Mouse (Mus musculus) MEL (cell line): ENCODE data around the gene Fkbp6. TPM values are rescaled to one million over a fixed set of nuclear protein-coding genes. Genes with fewer than 3 reads are reported as not detected.

Experiments
- DNase-seq: peaks from one replicate; pipeline ENCODE4 v3.0.0; 2011; ENCODE audit warnings: low read depth, low spot score
- H3K27ac ChIP-seq: 2 replicates; pipeline ENCODE4 v1.5.1; 2012; ENCODE audit warnings: low read depth, mild to moderate bottlenecking, control low read depth, low read length, moderate library complexity; ENCODE audit not compliant: control insufficient read depth
- H3K27me3 ChIP-seq, 2 experiments: fragments of 150-350 bp in 1 of 2; sonication (generic) in 1 of 2; 2 replicates each; pipeline ENCODE4 v1.6.1; 2012; ENCODE audit warnings: low read length in 2 of 2, mild to moderate bottlenecking in 2 of 2, improper control_type of control experiment in 1 of 2, moderate library complexity in 1 of 2; ENCODE audit not compliant: insufficient read depth in 2 of 2, control insufficient read depth in 1 of 2
- H3K36me3 ChIP-seq, 2 experiments: 2 replicates each; pipeline ENCODE4 v1.6.1; 2012 to 2014; ENCODE audit warnings: low read length in 2 of 2, improper control_type of control experiment in 1 of 2, inconsistent platforms in 1 of 2, mild to moderate bottlenecking in 1 of 2; ENCODE audit not compliant: insufficient read depth in 2 of 2, control insufficient read depth in 1 of 2
- H3K4me1 ChIP-seq, 2 experiments: fragments of 150-350 bp in 1 of 2; sonication (generic) in 1 of 2; 2 replicates each; pipeline ENCODE4 v1.6.1; 2012; ENCODE audit warnings: low read length in 2 of 2, improper control_type of control experiment in 1 of 2, mild to moderate bottlenecking in 1 of 2; ENCODE audit not compliant: insufficient read depth in 2 of 2, control insufficient read depth in 1 of 2
- H3K4me3 ChIP-seq, 2 experiments: fragments of 150-350 bp in 1 of 2; sonication (generic) in 1 of 2; 2 replicates each; pipeline ENCODE4 v1.5.1; 2012; ENCODE audit warnings: low read depth in 2 of 2, low read length in 2 of 2, mild to moderate bottlenecking in 2 of 2, moderate library complexity in 2 of 2, control low read depth in 1 of 2, improper control_type of control experiment in 1 of 2; ENCODE audit not compliant: control insufficient read depth in 1 of 2, insufficient read depth in 1 of 2
- H3K79me2 ChIP-seq: 2 replicates; pipeline ENCODE4 v1.6.1; 2012; ENCODE audit warnings: mild to moderate bottlenecking, low read length, moderate library complexity; ENCODE audit not compliant: control insufficient read depth, poor library complexity, insufficient read depth
- H3K9ac ChIP-seq: 2 replicates; pipeline ENCODE4 v1.6.1; 2012; ENCODE audit warnings: low read depth, mild to moderate bottlenecking, control low read depth, low read length, moderate library complexity; ENCODE audit not compliant: control insufficient read depth, poor library complexity, severe bottlenecking
- H3K9me3 ChIP-seq: fragments of 150-350 bp; sonication (generic); replicated peaks from 2 replicates; pipeline ENCODE4 v1.6.1; 2012; ENCODE audit warnings: mild to moderate bottlenecking, low read length, improper control_type of control experiment, moderate library complexity; ENCODE audit not compliant: insufficient read depth
- CTCF ChIP-seq, 3 experiments: IDR thresholded peaks in 2 of 3; conservative IDR thresholded peaks in 1 of 3; 2 replicates each; pipeline ENCODE4 v1.5.1; 2011 to 2012; ENCODE audit warnings: low read length in 3 of 3, low read depth in 2 of 3, mild to moderate bottlenecking in 2 of 3, improper control_type of control experiment in 1 of 3, inconsistent platforms in 1 of 3, mixed read lengths in 1 of 3, moderate library complexity in 1 of 3; ENCODE audit not compliant: control insufficient read depth in 1 of 3, insufficient read depth in 1 of 3, poor library complexity in 1 of 3, severe bottlenecking in 1 of 3
- GATA1 ChIP-seq: IDR thresholded peaks from 2 replicates; pipeline ENCODE4 v1.6.1; 2011; ENCODE audit warnings: low read depth, low read length, improper control_type of control experiment
- HCFC1 ChIP-seq: IDR thresholded peaks from 2 replicates; pipeline ENCODE4 v1.6.1; 2012; ENCODE audit warnings: low read depth, mild to moderate bottlenecking, inconsistent platforms, low read length, improper control_type of control experiment, moderate library complexity
- JUND ChIP-seq: IDR thresholded peaks from 2 replicates; pipeline ENCODE4 v1.6.1; 2011; ENCODE audit warnings: low read depth, mild to moderate bottlenecking, improper control_type of control experiment, low read length
- MAX ChIP-seq: IDR thresholded peaks from 2 replicates; pipeline ENCODE4 v1.6.1; 2011; ENCODE audit warnings: low read length, improper control_type of control experiment
- MAZ ChIP-seq: IDR thresholded peaks from 2 replicates; pipeline ENCODE4 v1.6.1; 2012; ENCODE audit warnings: low read depth, mild to moderate bottlenecking, inconsistent platforms, low read length, improper control_type of control experiment
- MEF2A ChIP-seq: IDR thresholded peaks from 2 replicates; pipeline ENCODE4 v1.6.1; 2014; ENCODE audit warnings: low read depth, mild to moderate bottlenecking, inconsistent platforms, low read length, improper control_type of control experiment; ENCODE audit not compliant: poor library complexity, insufficient replicate concordance, severe bottlenecking; ENCODE audit errors: extremely low read depth
- MXI1 ChIP-seq: IDR thresholded peaks from 2 replicates; pipeline ENCODE4 v1.6.1; 2011; ENCODE audit warnings: mild to moderate bottlenecking, low read depth, low read length, improper control_type of control experiment
- MYC ChIP-seq: IDR thresholded peaks from 2 replicates; pipeline ENCODE4 v1.6.1; 2011; ENCODE audit warnings: low read depth, mild to moderate bottlenecking, low read length, improper control_type of control experiment, moderate library complexity
- NELFE ChIP-seq: IDR thresholded peaks from 2 replicates; pipeline ENCODE4 v1.6.1; 2011; ENCODE audit warnings: low read depth, low read length, improper control_type of control experiment
- NRF1 ChIP-seq: IDR thresholded peaks from 2 replicates; pipeline ENCODE4 v1.6.1; 2014; ENCODE audit warnings: low read depth, mild to moderate bottlenecking, inconsistent platforms, low read length, improper control_type of control experiment, moderate library complexity; ENCODE audit not compliant: poor library complexity, insufficient read depth, severe bottlenecking
- RAD21 ChIP-seq: IDR thresholded peaks from 2 replicates; pipeline ENCODE4 v1.6.1; 2011; ENCODE audit warnings: mild to moderate bottlenecking, low read depth, low read length, improper control_type of control experiment
- SMC3 ChIP-seq: IDR thresholded peaks from 2 replicates; pipeline ENCODE4 v1.6.1; 2011; ENCODE audit warnings: low read depth, low read length, improper control_type of control experiment
- TBP ChIP-seq: IDR thresholded peaks from 2 replicates; pipeline ENCODE4 v1.8.0; 2011; ENCODE audit warnings: low read depth, low read length, improper control_type of control experiment
- USF2 ChIP-seq, 2 experiments: IDR thresholded peaks; 2 replicates each; pipeline ENCODE4 v1.6.1; 2011 to 2012; ENCODE audit warnings: improper control_type of control experiment in 2 of 2, low read length in 2 of 2, borderline replicate concordance in 1 of 2, inconsistent platforms in 1 of 2, low read depth in 1 of 2, mild to moderate bottlenecking in 1 of 2; ENCODE audit not compliant: insufficient read depth in 1 of 2
- ZKSCAN1 ChIP-seq: IDR thresholded peaks from 2 replicates; pipeline ENCODE4 v1.6.1; 2012; ENCODE audit warnings: low read depth, mild to moderate bottlenecking, inconsistent platforms, low read length, improper control_type of control experiment, moderate library complexity
- ZNF384 ChIP-seq: IDR thresholded peaks from 2 replicates; pipeline ENCODE4 v1.6.1; 2012; ENCODE audit warnings: low read depth, mild to moderate bottlenecking, inconsistent platforms, low read length, improper control_type of control experiment
- polyA plus RNA-seq, 2 experiments: library from polyadenylated mRNA; stranded (reverse) in 1 of 2; unstranded in 1 of 2; fragments of >175 nt in 1 of 2; fragments of >200 nt in 1 of 2; gene quantifications; 2 replicates each; pipeline versions ENCODE4 v1.2.1 to v1.2.4; 2012; ENCODE audit warnings: low replicate concordance in 2 of 2, low read depth in 1 of 2; ENCODE audit not compliant: insufficient read length in 2 of 2, insufficient read depth in 1 of 2, missing spikeins in 1 of 2
- total RNA-seq: library from RNA; depleted of rRNA; stranded (reverse); fragments of 300-350 nt; gene quantifications from 2 replicates; pipeline ENCODE4 v1.2.3, GENCODE M21; 2012

Fkbp6 gene
- total and polyA plus RNA-seq, 3 experiments, result 0.10 to 0.19 TPM; not detected in 1

- Histone ChIP-seq H3K79me2 (peaks cover 19% of the 10 kb centered on the region), H3K4me1 (peaks cover 0 to 4% of the 10 kb centered on the region in 2 experiments; a peak in 3 of 4 replicates), H3K27me3 (no peaks in the 10 kb centered on the region), H3K9ac (no peak overlapping the region), H3K36me3 (no peaks in the 10 kb centered on the region; a peak in 1 of 4 replicates), H3K9me3 (no peaks in the 10 kb centered on the region), H3K27ac (no peak overlapping the region), H3K4me3 (no peak overlapping the region)
- peak; percentile 62 for DNase-seq
- TF ChIP-seq NELFE (no peak), MAZ (no peak), TBP (no peak), MEF2A (no peak), HCFC1 (0 out of 2 replicates have a peak, but pooled peaks have one; percentile 16), RAD21 (no peak; the same call in 1 of the 2 replicates), MYC (no peak), CTCF (IDR thresholded peaks at IDR 0.05 in 2 of 3, conservative IDR thresholded peaks at IDR 0.05 in 1 of 3; ENCODE audit: control insufficient read depth in 1 of 3, insufficient read depth in 1 of 3, low read depth in 2 of 3, low read length in 3 of 3, poor library complexity in 1 of 3, severe bottlenecking in 1 of 3) (peak; percentile 3 to 45 (median 41); a peak in 3 of 6 replicates), USF2 (IDR thresholded peaks at IDR 0.05; ENCODE audit: borderline replicate concordance in 1 of 2, insufficient read depth in 1 of 2, low read depth in 1 of 2, low read length in 2 of 2) (no peak)
Measured at GRCm38 (mm10) chr5:135367841-135368240, 18.0 kb upstream of the Fkbp6 start.

- no peak overlapping the region for H3K9ac ChIP-seq
- no peak overlapping the region for H3K4me3 ChIP-seq
- no peaks in the 10 kb centered on the region for H3K79me2 ChIP-seq
- DNase-seq, result no peak
- H3K27ac ChIP-seq, result no peak overlapping the region
- no peaks in the 10 kb centered on the region for H3K36me3 ChIP-seq
- TF ChIP-seq SMC3, result peak; percentile 38; the same call in 1 of the 2 replicates
- TF ChIP-seq ZKSCAN1, result no peak
- TF ChIP-seq NRF1, result no peak
- TF ChIP-seq ZNF384, result no peak
- TF ChIP-seq JUND, result no peak
- TF ChIP-seq CTCF (IDR thresholded peaks at IDR 0.05 in 2 of 3, conservative IDR thresholded peaks at IDR 0.05 in 1 of 3; ENCODE audit: control insufficient read depth in 1 of 3, insufficient read depth in 1 of 3, low read depth in 2 of 3, low read length in 3 of 3, poor library complexity in 1 of 3, severe bottlenecking in 1 of 3), result peak in 2 of 3 experiments; percentile 44 to 51; a peak in 5 of 6 replicates
- TF ChIP-seq MXI1, result no peak
- no peak for TF ChIP-seq MEF2A
- no peak for TF ChIP-seq GATA1
- TF ChIP-seq MAX, result no peak
- H3K27me3 ChIP-seq, result peaks cover 2% of the 10 kb centered on the region in 2 experiments; a peak in 3 of 4 replicates
- H3K4me1 ChIP-seq, result no peaks in the 10 kb centered on the region
- no peaks in the 10 kb centered on the region for H3K9me3 ChIP-seq
Measured at GRCm38 (mm10) chr5:135363540-135363939, 13.7 kb upstream of the Fkbp6 start.
